Mouse (Mus musculus) left cerebral cortex, adult 18-20 months (tissue): ENCODE data around the gene Klc3. TPM values are rescaled to one million over a fixed set of nuclear protein-coding genes. Genes with fewer than 3 reads are reported as not detected.

Experiments
- DNase-seq, 2 experiments: peaks; one replicate each; pipeline ENCODE4 v3.0.0; 2021 to 2022; ENCODE audit warnings: low spot score in 2 of 2, mixed read lengths in 1 of 2
- long read RNA-seq, 2 experiments: library from polyadenylated mRNA; stranded (forward); transcript quantifications; one replicate each; pipeline ENCODE4 v2.0.0; 2021
- total RNA-seq, 2 experiments: library from RNA; stranded (reverse); gene quantifications; 2 replicates each; pipeline ENCODE4 v1.2.3; 2021

The Klc3 gene
- total RNA-seq, result 1 to 10 TPM; 3.5 to 4.3 TPM
- long read RNA-seq, experiment 1, partial matches to known transcripts, result 2 of 8 reads
- long read RNA-seq, experiment 1, other reads (novel, unspliced or antisense), result 0 of 8 reads
- long read RNA-seq, experiment 2, partial matches to known transcripts, result 3 of 8 reads
- long read RNA-seq, experiment 2, other reads (novel, unspliced or antisense), result 2 of 8 reads

- DNase-seq, result no peak
Observed at GRCm38 (mm10) chr7:19403731-19404296, at the start of gene Klc3. Gene Klc3, minus strand, starts transcription at chr7:19404104.

- no peak for DNase-seq
Observed at GRCm38 (mm10) chr7:19449165-19449564, 45.3 kb upstream of the Klc3 start.

GRCm38 (mm10) chr7:19447689-19448088 is 43.8 kb upstream of the Klc3 start:
- DNase-seq, result no peak

- DNase-seq, result no peak
Observed at GRCm38 (mm10) chr7:19444801-19445200, 40.9 kb upstream of the Klc3 start.

- DNase-seq, result peak; percentile 81 to 93
Observed at GRCm38 (mm10) chr7:19443344-19443743, 39.4 kb upstream of the Klc3 start.

- DNase-seq, result no peak
Observed at GRCm38 (mm10) chr7:19441448-19442091, 37.7 kb upstream of the Klc3 start.

GRCm38 (mm10) chr7:19437048-19437447 is 33.1 kb upstream of the Klc3 start:
- DNase-seq, result no peak

GRCm38 (mm10) chr7:19436276-19436675 is 32.4 kb upstream of the Klc3 start:
- DNase-seq, result no peak

GRCm38 (mm10) chr7:19432475-19432874 is 28.6 kb upstream of the Klc3 start:
- DNase-seq, result no peak

GRCm38 (mm10) chr7:19430402-19430801 is 26.5 kb upstream of the Klc3 start:
- DNase-seq, result no peak

- DNase-seq, result no peak
Observed at GRCm38 (mm10) chr7:19429726-19430125, 25.8 kb upstream of the Klc3 start.

GRCm38 (mm10) chr7:19427999-19428650 is 24.2 kb upstream of the Klc3 start:
- DNase-seq, result no peak

GRCm38 (mm10) chr7:19426888-19427287 is 23.0 kb upstream of the Klc3 start:
- DNase-seq, result no peak

GRCm38 (mm10) chr7:19426349-19426748 is 22.4 kb upstream of the Klc3 start:
- DNase-seq, result peak; percentile 53 to 72

- DNase-seq, result no peak
Observed at GRCm38 (mm10) chr7:19424051-19424450, 20.1 kb upstream of the Klc3 start.

GRCm38 (mm10) chr7:19423083-19423482 is 19.2 kb upstream of the Klc3 start:
- no peak for DNase-seq

GRCm38 (mm10) chr7:19420821-19421636 is 17.1 kb upstream of the Klc3 start:
- DNase-seq, result peak; percentile 85 to 92

- DNase-seq, result no peak
Observed at GRCm38 (mm10) chr7:19420121-19420520, 16.2 kb upstream of the Klc3 start.

- no peak for DNase-seq
Observed at GRCm38 (mm10) chr7:19416590-19416989, 12.7 kb upstream of the Klc3 start.

- no peak for DNase-seq
Observed at GRCm38 (mm10) chr7:19413525-19413924, 9.6 kb upstream of the Klc3 start.

GRCm38 (mm10) chr7:19411783-19412182 is 7.9 kb upstream of the Klc3 start:
- no peak for DNase-seq
